Mouse (Mus musculus): ENCODE results near the gene Gzmm. TPM values are rescaled to one million over a fixed set of nuclear protein-coding genes. Genes with fewer than 3 reads are reported as not detected.

Gene Gzmm
- polyA plus RNA-seq, 1 experiment, result 0.71 TPM

- H3K4me2 ChIP-seq (ENCODE audit: low read depth), result no peak overlapping the region
Observed at GRCm38 (mm10) chr10:79686691-79687090, 2.1 kb upstream of the Gzmm start.

GRCm38 (mm10) chr10:79687513-79687912 is 1.3 kb upstream of the Gzmm start:
- Histone ChIP-seq H3K79me2 (ENCODE audit: control insufficient read depth, insufficient read depth) (peaks cover 39% of the 10 kb centered on the region), H3K36me3 (ENCODE audit: control insufficient read depth, insufficient read depth) (peaks cover 30% of the 10 kb centered on the region), H3K4me3 (no peak overlapping the region), H3K27me3 (ENCODE audit: control insufficient read depth, insufficient read depth, insufficient read length) (no peaks in the 10 kb centered on the region), H3ac (ENCODE audit: control insufficient read depth, insufficient read length) (no peak overlapping the region), H3K4me2 (ENCODE audit: low read depth) (no peak overlapping the region)
- TF ChIP-seq CEBPB (IDR thresholded peaks at IDR 0.05; ENCODE audit: insufficient read depth, poor library complexity, severe bottlenecking), result no peak
- no peak for TF ChIP-seq TCF3 (IDR thresholded peaks at IDR 0.05; ENCODE audit: insufficient read length, low read depth)

More at GRCm38 (mm10) chr10:79686691-79687090, 2.1 kb upstream of the Gzmm start:
- no peak for TF ChIP-seq TCF12 (IDR thresholded peaks at IDR 0.05; ENCODE audit: insufficient read depth, poor library complexity, severe bottlenecking)
- no peak for TF ChIP-seq POLR2AphosphoS2 (IDR thresholded peaks at IDR 0.05; ENCODE audit: insufficient read length, low read depth)
- TF ChIP-seq E2F4 (IDR thresholded peaks at IDR 0.05; ENCODE audit: insufficient read depth), result no peak
- TF ChIP-seq CEBPB (IDR thresholded peaks at IDR 0.05; ENCODE audit: insufficient read depth, poor library complexity, severe bottlenecking), result no peak
- TF ChIP-seq TCF3 (IDR thresholded peaks at IDR 0.05; ENCODE audit: insufficient read length, low read depth), result no peak
- no peak for TF ChIP-seq USF1 (IDR thresholded peaks at IDR 0.05; ENCODE audit: low read depth)
- no peak for TF ChIP-seq POLR2A (IDR thresholded peaks at IDR 0.05; ENCODE audit: insufficient read length, low read depth)
- no peak for TF ChIP-seq MYOD1 (IDR thresholded peaks at IDR 0.05; ENCODE audit: control insufficient read depth in 1 of 3, insufficient read length in 2 of 3, low read depth in 2 of 3)
- TF ChIP-seq SRF (IDR thresholded peaks at IDR 0.05; ENCODE audit: control insufficient read depth, insufficient read length, low read depth), result no peak
- no peak for TF ChIP-seq MYOG (IDR thresholded peaks at IDR 0.05; ENCODE audit: control insufficient read depth in 1 of 3, insufficient read depth in 1 of 3, insufficient read length in 2 of 3, low read depth in 2 of 3)
- no peak for TF ChIP-seq MAX (IDR thresholded peaks at IDR 0.05; ENCODE audit: low read depth)
- TF ChIP-seq REST (IDR thresholded peaks at IDR 0.05; ENCODE audit: insufficient read depth, insufficient read length), result no peak
- Histone ChIP-seq H3ac (ENCODE audit: control insufficient read depth, insufficient read length) (no peak overlapping the region), H3K4me3 (no peak overlapping the region), H3K79me2 (ENCODE audit: control insufficient read depth, insufficient read depth) (peaks cover 42% of the 10 kb centered on the region), H3K36me3 (ENCODE audit: control insufficient read depth, insufficient read depth) (peaks cover 30% of the 10 kb centered on the region), H3K27me3 (ENCODE audit: control insufficient read depth, insufficient read depth, insufficient read length) (no peaks in the 10 kb centered on the region)

GRCm38 (mm10) chr10:79689178-79689577 is 358 bp downstream of the Gzmm start:
- Histone ChIP-seq H3K79me2 (ENCODE audit: control insufficient read depth, insufficient read depth) (peaks cover 23% of the 10 kb centered on the region), H3K4me3 (no peak overlapping the region), H3K36me3 (ENCODE audit: control insufficient read depth, insufficient read depth) (peaks cover 30% of the 10 kb centered on the region), H3ac (ENCODE audit: control insufficient read depth, insufficient read length) (no peak overlapping the region), H3K4me2 (ENCODE audit: low read depth) (no peak overlapping the region), H3K27me3 (ENCODE audit: control insufficient read depth, insufficient read depth, insufficient read length) (no peaks in the 10 kb centered on the region)
- TF ChIP-seq E2F4 (IDR thresholded peaks at IDR 0.05; ENCODE audit: insufficient read depth) (no peak), POLR2AphosphoS2 (IDR thresholded peaks at IDR 0.05; ENCODE audit: insufficient read length, low read depth) (peak; percentile 72)

GRCm38 (mm10) chr10:79691986-79692548 is 3.2 kb downstream of the Gzmm start:
- Histone ChIP-seq H3K4me3 (no peak overlapping the region), H3K4me2 (ENCODE audit: low read depth) (no peak overlapping the region), H3K27me3 (ENCODE audit: control insufficient read depth, insufficient read depth, insufficient read length) (no peaks in the 10 kb centered on the region), H3K36me3 (ENCODE audit: control insufficient read depth, insufficient read depth) (peaks cover 8% of the 10 kb centered on the region), H3K79me2 (ENCODE audit: control insufficient read depth, insufficient read depth) (no peaks in the 10 kb centered on the region), H3ac (ENCODE audit: control insufficient read depth, insufficient read length) (no peak overlapping the region)
- TF ChIP-seq SRF (IDR thresholded peaks at IDR 0.05; ENCODE audit: control insufficient read depth, insufficient read length, low read depth) (no peak), POLR2A (IDR thresholded peaks at IDR 0.05; ENCODE audit: insufficient read length, low read depth) (no peak)

- H3K79me2 ChIP-seq (ENCODE audit: control insufficient read depth, insufficient read depth), result no peaks in the 10 kb centered on the region
- H3K27me3 ChIP-seq (ENCODE audit: control insufficient read depth, insufficient read depth, insufficient read length), result no peaks in the 10 kb centered on the region
- H3ac ChIP-seq (ENCODE audit: control insufficient read depth, insufficient read length), result no peak overlapping the region
- no peak overlapping the region for H3K4me2 ChIP-seq (ENCODE audit: low read depth)
- TF ChIP-seq MAX (IDR thresholded peaks at IDR 0.05; ENCODE audit: low read depth) (no peak), REST (IDR thresholded peaks at IDR 0.05; ENCODE audit: insufficient read depth, insufficient read length) (no peak), MYOD1 (IDR thresholded peaks at IDR 0.05; ENCODE audit: control insufficient read depth in 1 of 3, insufficient read length in 2 of 3, low read depth in 2 of 3) (no peak), MYOG (IDR thresholded peaks at IDR 0.05; ENCODE audit: control insufficient read depth in 1 of 3, insufficient read depth in 1 of 3, insufficient read length in 2 of 3, low read depth in 2 of 3) (no peak), TCF3 (IDR thresholded peaks at IDR 0.05; ENCODE audit: insufficient read length, low read depth) (no peak), POLR2AphosphoS2 (IDR thresholded peaks at IDR 0.05; ENCODE audit: insufficient read length, low read depth) (no peak), CEBPB (IDR thresholded peaks at IDR 0.05; ENCODE audit: insufficient read depth, poor library complexity, severe bottlenecking) (no peak), POLR2A (IDR thresholded peaks at IDR 0.05; ENCODE audit: insufficient read length, low read depth) (no peak), E2F4 (IDR thresholded peaks at IDR 0.05; ENCODE audit: insufficient read depth) (no peak), TCF12 (IDR thresholded peaks at IDR 0.05; ENCODE audit: insufficient read depth, poor library complexity, severe bottlenecking) (no peak)
- H3K4me3 ChIP-seq, result no peak overlapping the region
- H3K36me3 ChIP-seq (ENCODE audit: control insufficient read depth, insufficient read depth), result peaks cover 3% of the 10 kb centered on the region
Observed at GRCm38 (mm10) chr10:79693580-79694378, 5.0 kb downstream of the Gzmm start.

Data from myocyte (in vitro differentiated cells).